Mouse (Mus musculus) intestine, postnatal 0 days (tissue): ENCODE measurements around the gene Anp32b. TPM values are rescaled to one million over a fixed set of nuclear protein-coding genes. Genes with fewer than 3 reads are reported as not detected.

Experiments used
- ATAC-seq: fragments of 200-750 bp; cut with Nextera tagmentation; 2 replicates; pipeline ENCODE4 v1.8.0; 2017; ENCODE audit warnings: mild to moderate bottlenecking, moderate TSS enrichment, moderate library complexity
- H3K27ac ChIP-seq: fragments of 300-500 bp; sonication (generic); 2 replicates; pipeline ENCODE4 v1.5.1; 2014; ENCODE audit warnings: mild to moderate bottlenecking, low read depth, low read length, moderate library complexity
- H3K27me3 ChIP-seq: fragments of 300-500 bp; sonication (generic); replicated peaks from 2 replicates; pipeline ENCODE4 v1.6.1; 2014; ENCODE audit warnings: low read length, mixed read lengths; ENCODE audit not compliant: control insufficient read depth, insufficient read depth
- H3K36me3 ChIP-seq: fragments of 300-500 bp; sonication (generic); 2 replicates; pipeline ENCODE4 v1.6.1; 2014; ENCODE audit warnings: mild to moderate bottlenecking, moderate library complexity; ENCODE audit not compliant: control insufficient read depth, insufficient read depth
- H3K4me1 ChIP-seq: fragments of 300-500 bp; sonication (generic); replicated peaks from 2 replicates; pipeline ENCODE4 v1.6.1; 2014; ENCODE audit warnings: antibody characterized with exemption, low read length, mixed read lengths; ENCODE audit not compliant: control insufficient read depth, insufficient read depth
- H3K4me2 ChIP-seq: fragments of 300-500 bp; sonication (generic); replicated peaks from 2 replicates; pipeline ENCODE4 v1.6.1; 2014; ENCODE audit warnings: low read depth, mild to moderate bottlenecking, moderate library complexity
- H3K4me3 ChIP-seq: fragments of 300-500 bp; sonication (generic); 2 replicates; pipeline ENCODE4 v1.5.1; 2014; ENCODE audit warnings: low read depth, low read length
- H3K9ac ChIP-seq: fragments of 300-500 bp; sonication (generic); 2 replicates; pipeline ENCODE4 v1.6.1; 2014; ENCODE audit warnings: mild to moderate bottlenecking, low read depth, low read length
- H3K9me3 ChIP-seq: fragments of 300-500 bp; sonication (generic); 2 replicates; pipeline ENCODE4 v1.6.1; 2016; ENCODE audit warnings: mixed run types; ENCODE audit not compliant: control insufficient read depth
- CTCF ChIP-seq: sonication (generic); IDR thresholded peaks from 2 replicates; pipeline ENCODE4 v1.5.1; 2016; ENCODE audit warnings: low read depth, mild to moderate bottlenecking, control low read depth, antibody characterized with exemption, moderate library complexity
- WGBS: fragments of 180-500 bp; shearing (Covaris S2); extraction: QIAGEN DNeasy Blood & Tissue Kit; methylation state at CpG from one replicate; pipeline ENCODE4 v1.1.7; 2014; 5-methylcytosine and 5-hydroxymethylcytosine counted together
- polyA plus RNA-seq: library from polyadenylated mRNA; unstranded; fragments of >200 nt; fragmentation: Nextera tagmentation; extraction: Ambion mirVana; gene quantifications from 2 replicates; pipeline ENCODE4 v1.2.1, GENCODE M21; 2015

Anp32b gene
- polyA plus RNA-seq, 1 experiment from 2014 or later: 98.5 TPM

- Histone ChIP-seq H3K27ac (peak overlapping the region; percentile 97), H3K27me3 (no peaks in the 10 kb centered on the region), H3K4me2 (peak overlapping the region; percentile 90), H3K4me3 (peak overlapping the region; percentile 89), H3K9ac (peak overlapping the region; percentile 92), H3K36me3 (no peaks in the 10 kb centered on the region), H3K9me3 (no peaks in the 10 kb centered on the region), H3K4me1 (0 out of 2 replicates have a peak, but pooled peaks cover 9% of the 10 kb centered on the region)
- ATAC-seq: peak; percentile 58
- WGBS: 1% methylated on average over 28 of the region's 111 CpGs
- TF ChIP-seq CTCF: no peak
Measured at GRCm38 (mm10) chr4:46451758-46452480, 1.2 kb downstream of the Anp32b start.

- H3K9me3 ChIP-seq: no peaks in the 10 kb centered on the region
- peak overlapping the region; percentile 97 for H3K27ac ChIP-seq
- H3K9ac ChIP-seq: peak overlapping the region; percentile 92
- 0 out of 2 replicates have a peak, but pooled peaks cover 9% of the 10 kb centered on the region for H3K4me1 ChIP-seq
- ATAC-seq: peak; percentile 31; the same call in 1 of the 2 replicates
- no peak for TF ChIP-seq CTCF
- no peaks in the 10 kb centered on the region for H3K36me3 ChIP-seq
- H3K27me3 ChIP-seq: no peaks in the 10 kb centered on the region
- peak overlapping the region; percentile 89 for H3K4me3 ChIP-seq
- peak overlapping the region; percentile 90 for H3K4me2 ChIP-seq
- WGBS: 0% methylated on average over 17 of the region's 19 CpGs
Measured at GRCm38 (mm10) chr4:46452481-46452850, 1.8 kb downstream of the Anp32b start.

GRCm38 (mm10) chr4:46452855-46453719, 2.4 kb downstream of the Anp32b start:
- ATAC-seq: no peak
- peak overlapping the region; percentile 90 for H3K4me2 ChIP-seq
- no peaks in the 10 kb centered on the region for H3K36me3 ChIP-seq
- no peak overlapping the region for H3K9ac ChIP-seq
- H3K27me3 ChIP-seq: no peaks in the 10 kb centered on the region
- H3K9me3 ChIP-seq: no peaks in the 10 kb centered on the region
- H3K4me3 ChIP-seq: peak overlapping the region; percentile 89
- TF ChIP-seq CTCF: no peak
- WGBS: 33% methylated on average over 13 of the region's 13 CpGs
- H3K4me1 ChIP-seq: 0 out of 2 replicates have a peak, but pooled peaks cover 9% of the 10 kb centered on the region
- no peak overlapping the region; the same call in 1 of the 2 replicates for H3K27ac ChIP-seq

DNA sequence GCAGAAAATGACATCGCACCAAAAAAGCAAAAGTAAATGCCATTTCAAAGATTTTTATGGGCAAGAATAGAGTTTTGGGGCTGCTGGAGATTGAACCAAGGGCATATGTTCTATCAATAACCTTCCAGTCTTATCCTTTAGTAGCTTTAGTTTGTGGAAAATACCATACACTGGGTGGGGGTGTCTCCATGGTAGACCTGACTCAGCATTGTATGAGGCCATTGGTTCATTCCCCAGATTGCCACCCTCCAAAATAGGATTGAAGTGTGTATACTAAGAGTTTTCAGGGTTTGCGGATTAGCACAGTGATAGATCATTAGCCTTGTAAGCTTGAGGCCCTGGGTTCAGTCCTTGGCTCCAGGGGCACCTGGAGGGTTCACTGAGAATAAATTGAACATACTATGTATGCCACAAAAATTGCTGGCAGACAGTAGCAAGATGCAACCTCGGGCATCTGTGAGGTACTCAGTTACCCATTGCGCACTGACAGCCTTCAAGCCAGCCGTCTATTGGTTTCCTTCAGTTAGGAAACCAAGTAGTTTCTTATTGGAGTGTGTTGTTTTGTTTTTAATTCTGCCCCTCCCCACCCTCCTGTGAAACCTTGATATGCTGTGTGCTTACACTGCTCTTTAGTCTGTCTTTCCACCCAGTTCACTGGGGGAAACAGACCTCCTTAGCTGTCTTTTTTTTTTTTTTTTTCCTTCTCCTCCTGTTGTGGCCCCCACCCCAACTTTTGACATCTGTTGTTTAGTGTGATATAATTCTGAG, 3.6 kb downstream of the Anp32b start:
- no peak for ATAC-seq
- 0 out of 2 replicates have a peak, but pooled peaks cover 9% of the 10 kb centered on the region for H3K4me1 ChIP-seq
- no peaks in the 10 kb centered on the region for H3K9me3 ChIP-seq
- H3K27ac ChIP-seq: no peak overlapping the region
- H3K27me3 ChIP-seq: no peaks in the 10 kb centered on the region
- no peak overlapping the region for H3K4me3 ChIP-seq
- WGBS: 65% methylated on average over 5 of the region's 5 CpGs
- H3K36me3 ChIP-seq: no peaks in the 10 kb centered on the region
- no peak overlapping the region for H3K9ac ChIP-seq
- TF ChIP-seq CTCF: no peak
- no peak overlapping the region for H3K4me2 ChIP-seq

DNA sequence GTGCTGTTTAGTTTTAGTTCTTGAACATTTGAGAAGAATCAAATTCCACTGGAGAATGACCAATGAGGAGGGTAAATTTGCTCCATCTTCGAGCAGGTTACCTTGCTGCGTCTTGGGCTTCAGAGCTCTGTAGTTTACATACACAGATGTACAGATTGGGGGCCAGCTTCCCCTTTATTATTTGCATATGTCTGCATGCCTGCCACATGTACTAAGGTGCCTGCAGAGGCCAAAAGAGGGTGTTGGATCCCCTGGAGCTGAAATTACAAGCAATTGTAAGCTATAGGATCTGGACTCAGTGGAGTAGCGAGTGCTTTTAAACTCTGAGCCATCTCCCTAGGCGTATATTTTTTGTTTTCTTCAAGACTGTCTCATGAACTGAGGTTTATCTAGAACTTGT, 6.1 kb downstream of the Anp32b start:
- Histone ChIP-seq H3K9ac (no peak overlapping the region), H3K27me3 (no peaks in the 10 kb centered on the region), H3K4me3 (no peak overlapping the region), H3K36me3 (0 out of 2 replicates have a peak, but pooled peaks cover 6% of the 10 kb centered on the region), H3K4me2 (no peak overlapping the region), H3K4me1 (0 out of 2 replicates have a peak, but pooled peaks cover 7% of the 10 kb centered on the region), H3K9me3 (no peaks in the 10 kb centered on the region), H3K27ac (no peak overlapping the region)
- TF ChIP-seq CTCF: no peak
- ATAC-seq: no peak
- WGBS: 84% methylated on average over 4 of the region's 4 CpGs
